Mouse (Mus musculus): ENCODE measurements at regions not wholly inside any gene's neighbourhood (a gene's known extent, or its start where the extent isn't known, plus 50 kb on each side); places are given as distances from the start of the nearest gene placed in this dataset.

GRCm38 (mm10) chr14:109266521-109266920 is 352.6 kb upstream of the Slitrk1 start:
- intact Hi-C loops (cut with DNase I), result no loop called here
- DNase-seq (ENCODE audit: low spot score in 2 of 2), result no peak

DNA sequence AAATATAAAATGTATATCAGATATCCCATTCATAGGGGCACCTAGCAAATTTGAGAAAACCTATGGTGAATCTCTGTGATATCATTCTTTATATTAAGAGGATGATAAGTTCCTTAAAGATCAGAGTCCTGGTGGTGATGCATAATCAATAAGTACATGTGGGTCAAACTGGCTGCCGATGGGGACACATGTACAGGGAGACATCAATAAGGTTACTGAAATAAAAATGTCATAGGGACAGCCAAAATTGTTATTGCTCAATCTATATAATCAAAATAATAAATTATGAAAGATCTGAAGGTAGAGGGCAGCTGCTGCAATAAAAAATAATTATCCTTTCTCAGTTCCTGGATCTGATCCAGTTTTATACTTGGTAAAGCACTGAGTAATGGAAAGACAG is 348.0 kb upstream of the Slitrk1 start:
- no peak for DNase-seq (ENCODE audit: low spot score in 2 of 2)
- intact Hi-C loops (cut with DNase I), result no loop called here

DNA sequence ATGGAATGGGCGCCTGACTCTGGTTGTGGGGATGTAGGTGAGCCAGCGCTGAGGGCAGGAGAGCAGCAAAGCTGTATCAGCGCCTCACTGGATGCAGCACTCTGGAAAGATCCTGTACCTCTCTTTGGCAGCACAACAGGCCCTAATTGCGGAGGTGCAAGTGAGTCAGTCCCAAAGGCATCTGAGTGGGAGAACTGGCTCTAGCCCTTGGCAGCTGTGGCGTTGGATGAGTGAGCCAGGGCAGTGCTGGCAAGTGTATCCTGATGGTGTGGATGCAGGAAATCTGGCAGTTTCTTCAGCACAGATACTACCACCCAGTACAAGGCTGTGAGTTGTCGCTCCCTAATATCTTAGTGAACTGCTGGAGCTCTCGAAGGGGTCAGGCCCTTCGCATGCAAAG is 300.9 kb upstream of the Slitrk1 start:
- intact Hi-C loops (cut with DNase I), result no loop called here
- peak in 1 of 2 experiments; percentile 6 for DNase-seq (ENCODE audit: low spot score in 2 of 2)

DNA sequence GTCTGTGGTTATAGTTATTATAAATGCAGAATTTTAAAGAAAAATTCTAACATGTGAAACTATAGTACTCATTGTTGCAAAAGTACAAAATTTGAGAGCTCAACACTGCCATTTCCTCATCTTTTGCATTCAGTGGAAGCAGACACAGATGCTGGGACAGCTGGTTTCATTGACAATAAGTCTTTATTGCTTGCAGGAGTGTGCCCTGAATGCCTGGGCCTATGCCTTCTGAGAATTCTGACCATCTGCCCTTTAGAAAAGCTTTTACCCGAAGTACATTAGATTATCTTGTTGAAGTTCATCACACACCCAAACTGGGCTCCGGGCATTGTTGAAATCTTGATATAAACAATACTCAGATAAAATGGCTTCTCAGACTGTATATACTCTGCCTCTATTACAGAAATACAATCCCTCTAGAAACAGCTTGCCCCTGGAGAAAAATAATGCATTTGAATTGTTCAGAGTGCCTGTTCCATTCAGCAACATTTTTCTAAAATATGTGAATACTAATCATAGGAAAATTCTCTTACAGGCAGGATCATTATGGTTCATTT is 266.1 kb upstream of the Slitrk1 start:
- no peak for DNase-seq (ENCODE audit: low spot score in 2 of 2)
- intact Hi-C loops (cut with DNase I), result no loop called here

- intact Hi-C loops (cut with DNase I), result no loop called here
- DNase-seq (ENCODE audit: low spot score in 2 of 2), result no peak
These were observed 262.7 kb upstream of the Slitrk1 start for GRCm38 (mm10) chr14:109176602-109177179.

GRCm38 (mm10) chr14:109175819-109176218 is 261.9 kb upstream of the Slitrk1 start:
- DNase-seq (ENCODE audit: low spot score in 2 of 2), result no peak
- intact Hi-C loops (cut with DNase I), result no loop called here
